16 mouse cellular contexts compared by ENCODE assay signal in the genomic region with DNA sequence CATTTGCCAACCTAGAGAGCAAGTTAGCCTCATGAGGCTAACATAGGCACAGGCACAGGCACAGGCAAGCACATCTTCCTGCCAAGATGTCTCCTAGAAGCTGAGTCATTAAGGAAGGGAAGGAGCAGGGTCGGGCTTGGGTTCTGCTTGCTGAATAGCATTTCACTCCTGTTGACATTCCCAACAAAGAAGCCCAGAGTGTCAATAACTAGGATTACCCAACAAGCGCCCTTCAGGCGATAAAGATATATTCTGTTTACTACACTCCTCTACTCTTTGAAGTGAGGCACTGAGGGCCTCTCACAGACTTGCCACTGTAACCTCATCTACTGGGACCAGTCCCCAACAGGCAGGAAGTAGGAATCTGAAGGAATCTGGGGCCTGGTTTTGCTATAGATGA. TPM values are rescaled to one million over a fixed set of nuclear protein-coding genes. Genes with fewer than 3 reads are reported as not detected.
"Had no signal": no experiment of that assay in that cellular context is flagged by ENCODE, and none has a peak within 500 bp of the region (broad histone marks: within the 10 kb centered on the region; RNA-seq: fewer than 3 reads in every experiment).

No protein-coding gene starts in this region.

- H3K9ac ChIP-seq: limb, embryonic 15.5 days; liver, embryonic 15.5 days; lung, embryonic 14.5 days; neural tube, embryonic 13.5 days had no signal

- H3K9me3 ChIP-seq: limb, embryonic 15.5 days; liver, embryonic 15.5 days; midbrain, embryonic 10.5 days; neural tube, embryonic 13.5 days had no signal

- H3K4me2 ChIP-seq: limb, embryonic 15.5 days; liver, embryonic 15.5 days; lung, embryonic 14.5 days; neural tube, embryonic 13.5 days had no signal

- DNase-seq: kidney, adult 8-10 months; kidney, postnatal 36 days; layer of hippocampus, adult 9-11 months; layer of hippocampus, postnatal 36 days; lung, embryonic 14.5 days; lung, postnatal 14 days; right cerebral cortex, postnatal 14 days; thymus, adult 18-20 months; thymus, postnatal 14 days had no signal

- H3K27me3 ChIP-seq: neural tube, embryonic 13.5 days had no signal

- H3K4me3 ChIP-seq: limb, embryonic 15.5 days; liver, embryonic 15.5 days; midbrain, embryonic 10.5 days; neural tube, embryonic 13.5 days had no signal

- H3K27ac ChIP-seq: hindbrain, postnatal 0 days; kidney, postnatal 0 days; limb, embryonic 15.5 days; liver, embryonic 15.5 days; midbrain, embryonic 10.5 days; neural tube, embryonic 13.5 days had no signal

- ATAC-seq: hindbrain, postnatal 0 days; midbrain, embryonic 16.5 days had no signal

- H3K36me3 ChIP-seq: limb, embryonic 15.5 days; liver, embryonic 15.5 days; midbrain, embryonic 10.5 days; neural tube, embryonic 13.5 days had no signal

RNA-seq across cellular contexts. Expression of a gene that starts 54.2 kb away (rescaled TPM):
- polyA plus RNA-seq: lung, embryonic 14.5 days; midbrain, embryonic 10.5 days; midbrain, embryonic 16.5 days had no signal
